Mouse (Mus musculus): Measurements from ENCODE around the gene Sorcs2.
"Not testable (repeated sequence)": the region's sequence is repeated elsewhere in the genome, so short reads cannot be mapped to it uniquely, and the experiment has no call there.

Gene Sorcs2

GRCm38 (mm10) chr5:36297246-36297645 is 100.7 kb downstream of the Sorcs2 start:
- DNase-seq = no peak

- no peak for DNase-seq
Measured at GRCm38 (mm10) chr5:36293109-36293900, 104.6 kb downstream of the Sorcs2 start.

GRCm38 (mm10) chr5:36292321-36292720 is 105.6 kb downstream of the Sorcs2 start:
- no peak for DNase-seq

- no peak for DNase-seq
Measured at GRCm38 (mm10) chr5:36291191-36291590, 106.7 kb downstream of the Sorcs2 start.

GRCm38 (mm10) chr5:36285405-36285804 is 112.5 kb downstream of the Sorcs2 start:
- DNase-seq = peak; percentile 35

- DNase-seq = no peak
Measured at GRCm38 (mm10) chr5:36279896-36280295, 118.0 kb downstream of the Sorcs2 start.

- DNase-seq = no peak
Measured at GRCm38 (mm10) chr5:36274684-36275394, 123.1 kb downstream of the Sorcs2 start.

- DNase-seq = no peak
Measured at GRCm38 (mm10) chr5:36267194-36267769, 130.7 kb downstream of the Sorcs2 start.

GRCm38 (mm10) chr5:36260862-36261261 is 137.1 kb downstream of the Sorcs2 start:
- peak; percentile 45 for DNase-seq

GRCm38 (mm10) chr5:36259691-36260124 is 138.2 kb downstream of the Sorcs2 start:
- DNase-seq = no peak

- DNase-seq = no peak
Measured at GRCm38 (mm10) chr5:36258387-36259181, 139.4 kb downstream of the Sorcs2 start.

- no peak for DNase-seq
Measured at GRCm38 (mm10) chr5:36257008-36257407, 140.9 kb downstream of the Sorcs2 start.

GRCm38 (mm10) chr5:36254642-36255516 is 143.1 kb downstream of the Sorcs2 start:
- no peak for DNase-seq

GRCm38 (mm10) chr5:36252746-36253504 is 145.0 kb downstream of the Sorcs2 start:
- DNase-seq = no peak

- no peak for DNase-seq
Measured at GRCm38 (mm10) chr5:36248022-36248421, 149.9 kb downstream of the Sorcs2 start.

GRCm38 (mm10) chr5:36237526-36237925 is 160.4 kb downstream of the Sorcs2 start:
- DNase-seq = not testable (repeated sequence)

GRCm38 (mm10) chr5:36230301-36230780 is 167.6 kb downstream of the Sorcs2 start:
- no peak for DNase-seq

GRCm38 (mm10) chr5:36228405-36229370 is 169.3 kb downstream of the Sorcs2 start:
- DNase-seq = no peak

- DNase-seq = peak; percentile 50
Measured at GRCm38 (mm10) chr5:36226296-36226695, 171.6 kb downstream of the Sorcs2 start.

GRCm38 (mm10) chr5:36225855-36226254 is 172.1 kb downstream of the Sorcs2 start:
- no peak for DNase-seq

Measured in right cerebral cortex, postnatal 25 days (tissue).